Mouse (Mus musculus) midbrain, embryonic 14.5 days (tissue): Measurements from ENCODE around the gene Adam11. TPM values are rescaled to one million over a fixed set of nuclear protein-coding genes. Genes with fewer than 3 reads are reported as not detected.

Experiments used
- ATAC-seq: fragments of 200-750 bp; cut with Nextera tagmentation; 2 replicates; pipeline ENCODE4 v1.8.0; 2017; ENCODE audit warnings: moderate number of reproducible peaks, moderate library complexity; ENCODE audit not compliant: low FRiP score, low TSS enrichment
- DNase-seq: peaks from one replicate; pipeline ENCODE4 v3.0.0-alpha.2; 2015
- H3K27ac ChIP-seq: fragments of 300-500 bp; sonication (generic); replicated peaks from 2 replicates; pipeline ENCODE4 v1.5.1; 2014; ENCODE audit warnings: mild to moderate bottlenecking, low read depth, low read length, moderate library complexity
- H3K27me3 ChIP-seq: fragments of 300-500 bp; sonication (generic); 2 replicates; pipeline ENCODE4 v1.6.1; 2014; ENCODE audit warnings: low read length, control low read depth, mixed read lengths; ENCODE audit not compliant: control insufficient read depth, insufficient read depth
- H3K36me3 ChIP-seq: fragments of 300-500 bp; sonication (generic); 2 replicates; pipeline ENCODE4 v1.6.1; 2014; ENCODE audit warnings: low read length, control low read depth; ENCODE audit not compliant: control insufficient read depth, insufficient read depth
- H3K4me1 ChIP-seq: fragments of 300-500 bp; sonication (generic); 2 replicates; pipeline ENCODE4 v1.6.1; 2014; ENCODE audit warnings: mild to moderate bottlenecking, antibody characterized with exemption, low read length, control low read depth; ENCODE audit not compliant: control insufficient read depth, insufficient read depth
- H3K4me2 ChIP-seq: fragments of 300-500 bp; sonication (generic); 2 replicates; pipeline ENCODE4 v1.6.1; 2014; ENCODE audit warnings: mild to moderate bottlenecking, low read length, moderate library complexity
- H3K4me3 ChIP-seq: fragments of 300-500 bp; sonication (generic); replicated peaks from 2 replicates; pipeline ENCODE4 v1.5.1; 2014; ENCODE audit warnings: low read depth, low read length
- H3K9ac ChIP-seq: fragments of 300-500 bp; sonication (generic); replicated peaks from 2 replicates; pipeline ENCODE4 v1.6.1; 2014; ENCODE audit warnings: mild to moderate bottlenecking, low read length, moderate library complexity
- H3K9me3 ChIP-seq: fragments of 300-500 bp; sonication (generic); 2 replicates; pipeline ENCODE4 v1.6.1; 2016; ENCODE audit warnings: low read length, control low read depth, mixed read lengths; ENCODE audit not compliant: control insufficient read depth
- WGBS: fragments of 180-500 bp; shearing (Covaris S2); extraction: QIAGEN DNeasy Blood & Tissue Kit; methylation state at CpG from one replicate; pipeline ENCODE4 v1.1.7; 2014; 5-methylcytosine and 5-hydroxymethylcytosine counted together
- polyA plus RNA-seq: library from polyadenylated mRNA; unstranded; fragments of >200 nt; fragmentation: Nextera tagmentation; extraction: Ambion mirVana; gene quantifications from 2 replicates; pipeline ENCODE4 v1.2.1, GENCODE M21; 2014

Adam11 gene
- polyA plus RNA-seq, 1 experiment from 2014 or later, result 24.1 TPM

DNA sequence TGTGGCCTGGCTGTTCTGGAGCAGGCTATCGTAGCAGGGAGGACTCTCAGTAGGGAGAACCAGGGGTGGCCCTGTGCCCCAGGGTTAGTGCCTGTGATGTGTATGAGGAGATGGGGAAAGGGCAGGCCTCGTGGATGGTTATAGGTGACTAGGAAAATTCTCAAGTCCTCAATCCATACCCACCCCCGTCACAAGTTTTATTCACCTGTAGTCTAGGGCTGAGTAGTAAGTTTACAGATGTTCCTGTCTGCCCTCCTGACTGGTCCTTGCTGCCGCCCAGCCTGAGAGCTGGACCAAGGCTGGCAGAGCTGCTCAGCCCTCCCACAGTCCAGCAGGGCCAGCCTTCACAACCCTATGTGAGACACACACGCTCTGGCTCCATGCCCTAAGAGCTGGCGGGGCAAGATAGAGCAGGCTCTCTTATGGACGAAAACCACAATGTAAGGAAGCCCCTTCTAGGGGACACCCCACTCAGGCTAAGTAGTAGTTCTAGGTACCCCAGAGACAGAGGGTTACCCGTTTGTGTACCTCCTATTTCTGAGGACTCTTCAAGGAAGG, 17.9 kb downstream of the Adam11 start:
- H3K4me1 ChIP-seq, result peaks cover 12% of the 10 kb centered on the region; the same call in 1 of the 2 replicates
- 82% methylated on average over 8 of the region's 8 CpGs for WGBS
- H3K36me3 ChIP-seq, result peaks cover 25% of the 10 kb centered on the region
- no peaks in the 10 kb centered on the region for H3K9me3 ChIP-seq
- ATAC-seq (no peak), DNase-seq (no peak)
- H3K9ac ChIP-seq, result no peak overlapping the region
- no peak overlapping the region for H3K4me2 ChIP-seq
- no peaks in the 10 kb centered on the region for H3K27me3 ChIP-seq
- no peak overlapping the region for H3K4me3 ChIP-seq
- no peak overlapping the region for H3K27ac ChIP-seq

DNA sequence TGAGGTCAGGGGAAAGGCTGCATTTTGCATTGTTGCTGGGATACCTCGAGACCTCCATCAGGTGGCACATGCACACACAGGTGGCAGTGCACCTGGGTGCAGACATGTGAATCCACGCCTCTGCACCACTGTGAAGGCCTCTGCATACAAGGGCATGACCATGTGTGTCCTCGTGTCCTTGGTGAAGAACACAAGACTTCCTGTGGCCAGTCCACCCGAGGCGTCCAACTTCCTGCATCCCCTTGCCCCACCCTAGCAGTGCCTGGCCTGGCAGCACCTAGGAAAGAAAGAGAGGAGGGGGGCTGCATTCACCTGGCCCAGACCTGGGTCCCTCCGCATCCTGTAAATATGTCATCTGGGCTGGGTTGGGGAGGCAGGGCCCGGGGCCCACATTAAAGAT, 18.6 kb downstream of the Adam11 start:
- Histone ChIP-seq H3K9ac (no peak overlapping the region), H3K27ac (no peak overlapping the region), H3K4me3 (no peak overlapping the region), H3K36me3 (peaks cover 25% of the 10 kb centered on the region), H3K4me1 (peaks cover 12% of the 10 kb centered on the region; the same call in 1 of the 2 replicates), H3K4me2 (no peak overlapping the region), H3K9me3 (no peaks in the 10 kb centered on the region), H3K27me3 (no peaks in the 10 kb centered on the region)
- ATAC-seq, result no peak
- no peak for DNase-seq
- WGBS, result 86% methylated on average over 7 of the region's 7 CpGs

DNA sequence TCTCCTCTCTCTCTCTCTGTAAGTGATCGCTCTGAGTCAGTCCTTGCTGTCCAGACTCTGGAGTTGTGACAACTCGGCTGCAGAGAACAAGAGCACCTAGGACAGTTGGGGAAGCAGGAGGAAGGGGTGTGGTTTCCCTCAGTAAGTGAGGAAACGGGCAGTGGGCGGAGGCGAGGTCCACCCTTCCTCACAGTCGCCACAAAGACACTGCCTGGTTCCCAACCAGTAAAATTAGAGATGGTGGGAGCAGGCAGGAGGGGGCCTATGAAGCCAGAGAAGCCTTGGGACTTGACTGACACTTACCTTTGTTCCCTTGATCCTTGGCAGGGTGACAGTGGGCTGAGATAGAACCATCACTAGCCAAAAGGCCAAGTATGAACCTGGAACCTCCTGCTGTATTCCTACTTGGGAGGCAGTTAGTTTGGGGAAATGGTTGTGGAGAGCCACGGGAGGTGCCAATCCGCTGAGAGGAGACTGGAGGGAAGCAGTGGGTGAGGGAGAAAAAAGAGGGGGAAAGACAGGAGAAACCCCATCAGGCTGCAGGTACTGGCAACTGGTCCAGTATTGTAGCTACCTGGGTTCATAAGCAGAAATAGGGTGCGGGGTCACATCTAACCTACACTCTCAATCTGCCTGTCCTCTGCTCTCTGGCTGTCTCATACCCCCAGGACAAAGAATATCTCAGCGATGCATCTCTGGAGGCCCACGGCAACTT, 19.2 kb downstream of the Adam11 start:
- Histone ChIP-seq H3K4me2 (no peak overlapping the region), H3K27ac (no peak overlapping the region), H3K9ac (no peak overlapping the region), H3K9me3 (no peaks in the 10 kb centered on the region), H3K4me3 (no peak overlapping the region), H3K4me1 (peaks cover 6% of the 10 kb centered on the region; the same call in 1 of the 2 replicates), H3K36me3 (peaks cover 25% of the 10 kb centered on the region), H3K27me3 (no peaks in the 10 kb centered on the region)
- DNase-seq (no peak), ATAC-seq (no peak)
- 53% methylated on average over 11 of the region's 11 CpGs for WGBS

DNA sequence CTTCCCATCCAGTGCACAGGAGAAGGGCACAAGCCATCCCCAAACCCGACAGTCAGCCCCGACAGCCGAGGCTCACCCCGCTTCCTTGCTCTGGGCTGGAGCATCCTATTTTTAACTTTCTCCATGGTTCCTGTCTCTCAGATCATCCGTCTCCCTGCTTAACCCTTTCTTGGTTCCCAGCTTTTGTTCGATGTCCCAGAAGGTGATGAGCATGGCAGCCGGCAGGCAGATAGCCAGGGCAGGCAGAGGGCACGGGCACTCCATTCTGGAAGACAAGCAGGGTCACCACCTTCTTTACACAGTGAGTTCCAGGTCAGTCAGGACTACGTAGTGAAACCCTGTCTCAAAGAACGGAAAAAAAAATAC, 19.7 kb downstream of the Adam11 start:
- no peaks in the 10 kb centered on the region for H3K27me3 ChIP-seq
- 74% methylated on average over 10 of the region's 10 CpGs for WGBS
- ATAC-seq (no peak), DNase-seq (no peak)
- H3K9ac ChIP-seq, result no peak overlapping the region
- no peak overlapping the region for H3K27ac ChIP-seq
- no peaks in the 10 kb centered on the region for H3K9me3 ChIP-seq
- H3K4me3 ChIP-seq, result no peak overlapping the region
- H3K4me2 ChIP-seq, result no peak overlapping the region
- H3K36me3 ChIP-seq, result peaks cover 23% of the 10 kb centered on the region
- peaks cover 5% of the 10 kb centered on the region; the same call in 1 of the 2 replicates for H3K4me1 ChIP-seq

DNA sequence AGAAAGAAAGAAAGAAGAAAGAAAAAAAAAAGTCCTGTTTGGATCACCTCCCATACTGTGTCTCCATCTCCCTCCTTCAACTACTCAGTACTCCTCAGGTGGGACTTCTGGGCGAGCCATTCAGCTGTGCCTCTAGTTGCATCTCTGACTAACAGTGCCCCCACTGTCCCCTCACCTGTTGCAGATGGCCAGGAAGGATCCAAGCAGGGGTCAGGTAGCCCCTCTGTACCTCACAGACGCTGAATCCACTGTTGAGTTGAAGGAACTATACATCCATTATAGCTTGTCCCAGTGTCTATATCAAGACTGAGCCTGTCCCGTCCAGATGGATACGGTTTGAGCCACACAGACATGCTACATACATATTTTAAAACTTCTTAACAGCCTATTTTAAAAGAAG, 20.3 kb downstream of the Adam11 start:
- H3K4me1 ChIP-seq, result peaks cover 5% of the 10 kb centered on the region; the same call in 1 of the 2 replicates
- no peak overlapping the region for H3K27ac ChIP-seq
- DNase-seq (no peak), ATAC-seq (no peak)
- 84% methylated on average over 4 of the region's 4 CpGs for WGBS
- no peaks in the 10 kb centered on the region for H3K27me3 ChIP-seq
- no peak overlapping the region for H3K4me3 ChIP-seq
- no peak overlapping the region for H3K4me2 ChIP-seq
- H3K36me3 ChIP-seq, result peaks cover 17% of the 10 kb centered on the region
- no peak overlapping the region for H3K9ac ChIP-seq
- H3K9me3 ChIP-seq, result no peaks in the 10 kb centered on the region

DNA sequence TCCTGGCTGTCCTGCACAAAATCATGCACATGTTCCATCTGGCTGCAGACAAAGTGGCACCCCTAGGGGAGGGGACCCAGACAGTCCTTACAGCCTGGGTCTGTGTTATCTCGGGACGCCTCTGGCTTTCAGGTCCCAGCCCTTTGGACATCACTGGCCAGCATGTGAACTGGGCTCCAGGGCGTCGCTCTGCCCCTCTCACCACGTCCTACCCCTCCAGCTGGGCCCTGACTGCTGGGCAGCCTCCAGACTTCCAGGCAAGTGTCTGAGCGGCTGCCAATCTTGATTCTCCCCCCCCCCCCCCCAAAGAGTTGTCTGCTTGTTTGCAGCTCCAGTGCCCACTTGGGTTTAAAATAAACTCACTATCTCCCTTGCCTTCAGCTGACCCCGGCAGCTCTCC, 22.2 kb downstream of the Adam11 start:
- Histone ChIP-seq H3K9me3 (no peaks in the 10 kb centered on the region), H3K36me3 (no peaks in the 10 kb centered on the region), H3K27ac (no peak overlapping the region), H3K4me3 (no peak overlapping the region), H3K4me1 (no peaks in the 10 kb centered on the region), H3K9ac (no peak overlapping the region), H3K4me2 (no peak overlapping the region), H3K27me3 (no peaks in the 10 kb centered on the region)
- DNase-seq (no peak), ATAC-seq (no peak)
- WGBS, result 72% methylated on average over 7 of the region's 7 CpGs

DNA sequence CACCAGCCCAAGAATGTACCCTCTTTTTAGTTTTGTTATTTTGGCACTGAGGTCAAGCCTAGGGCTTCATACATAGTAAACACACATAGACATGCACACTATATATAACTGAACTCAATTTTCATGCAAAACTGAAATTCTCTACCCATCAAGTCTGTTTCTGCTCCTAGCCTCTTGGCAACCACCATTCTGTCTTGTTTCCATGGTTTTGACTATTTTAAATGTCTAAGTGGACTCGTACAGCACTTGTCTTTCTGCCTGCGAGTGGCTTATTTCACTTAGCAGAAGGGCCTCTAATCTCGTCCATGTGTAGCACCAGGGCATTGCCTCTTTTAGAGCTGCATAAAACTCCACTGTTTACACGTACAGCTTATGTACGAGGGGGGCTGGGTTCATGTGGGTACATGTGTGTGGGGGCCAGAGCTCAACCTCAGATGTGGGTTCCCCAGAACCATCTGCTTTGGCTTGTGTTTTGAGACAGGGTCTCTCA, 26.5 kb downstream of the Adam11 start:
- Histone ChIP-seq H3K27me3 (no peaks in the 10 kb centered on the region), H3K9me3 (no peaks in the 10 kb centered on the region), H3K36me3 (no peaks in the 10 kb centered on the region), H3K4me1 (no peaks in the 10 kb centered on the region), H3K9ac (no peak overlapping the region), H3K4me2 (no peak overlapping the region), H3K4me3 (no peak overlapping the region), H3K27ac (no peak overlapping the region)
- DNase-seq (no peak), ATAC-seq (no peak)
- WGBS, result 81% methylated on average over 5 of the region's 5 CpGs

DNA sequence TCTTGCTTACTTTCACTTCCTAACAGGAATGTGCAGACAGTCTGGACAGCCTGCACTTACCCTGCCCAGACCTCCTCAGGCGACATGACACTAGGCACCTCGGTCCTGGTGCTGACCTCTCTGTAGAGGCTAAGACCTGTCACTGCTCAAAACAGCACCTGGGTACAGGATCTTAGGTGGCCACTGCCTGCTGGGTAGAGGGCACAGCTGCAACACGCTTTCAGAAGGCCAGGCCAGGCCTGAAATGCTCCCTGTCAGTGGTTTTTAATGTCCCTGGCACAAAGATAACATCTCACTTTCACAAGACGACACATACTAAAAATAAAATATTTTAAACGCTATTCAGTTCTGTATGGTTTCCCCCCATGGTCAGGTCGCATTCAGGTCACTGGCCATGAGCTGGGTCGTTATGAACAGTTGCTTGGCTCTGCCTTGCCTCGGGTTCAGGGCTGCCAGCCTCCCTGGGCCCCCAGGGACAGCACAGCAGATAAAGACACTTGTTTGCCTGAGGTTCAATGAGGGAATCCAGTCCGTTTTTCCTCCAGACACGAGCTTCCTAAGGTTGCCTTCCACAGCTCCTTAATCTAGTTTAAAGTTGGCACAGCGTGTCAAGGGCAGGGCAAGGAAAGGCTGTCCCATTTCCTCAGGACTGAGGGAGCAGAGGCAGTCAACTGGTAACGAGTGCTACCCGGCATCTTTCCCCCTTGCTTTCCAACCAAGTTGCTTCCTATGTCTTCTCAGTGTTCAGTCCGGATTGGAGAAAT, 30.6 kb downstream of the Adam11 start:
- Histone ChIP-seq H3K27me3 (no peaks in the 10 kb centered on the region), H3K4me3 (no peak overlapping the region), H3K9me3 (no peaks in the 10 kb centered on the region), H3K4me2 (no peak overlapping the region), H3K4me1 (no peaks in the 10 kb centered on the region), H3K27ac (no peak overlapping the region), H3K9ac (no peak overlapping the region), H3K36me3 (0 out of 2 replicates have a peak, but pooled peaks cover 3% of the 10 kb centered on the region)
- ATAC-seq, result no peak
- 69% methylated on average over 14 of the region's 14 CpGs for WGBS
- DNase-seq, result no peak
